Mouse (Mus musculus) liver, adult 10 weeks (tissue): ENCODE data around the gene Ppp4c. TPM values are rescaled to one million over a fixed set of nuclear protein-coding genes. Genes with fewer than 3 reads are reported as not detected.

Source experiments
- polyA plus RNA-seq: library from polyadenylated mRNA; stranded (reverse); fragments of 350-450 nt; fragmentation: Illumina TruSeq; extraction: RNeasy Lipid Tissue Mini Kit (QIAGEN cat#74804); gene quantifications from one replicate; pipeline ENCODE4 v1.2.3, GENCODE M21; 2014; ENCODE audit warnings: low read depth, low replicate concordance

Gene Ppp4c
- polyA plus RNA-seq = 19.8 TPM

GRCm38 (mm10) chr7:126791851-126792720 lies at the start of gene Ppp4c:
Gene Ppp4c, minus strand, starts transcription at chr7:126792496.

GRCm38 (mm10) chr7:126831539-126831938 lies 39.2 kb upstream of the Ppp4c start, which contains the start of gene 4930451I11Rik:
Gene 4930451I11Rik, minus strand, starts transcription at chr7:126831639.

GRCm38 (mm10) chr7:126797411-126798126 lies 5.3 kb upstream of the Ppp4c start, which contains the start of gene Fam57b:
Gene Fam57b, plus strand, starts transcription at chr7:126797668.

GRCm38 (mm10) chr7:126780971-126781635 lies 11.2 kb downstream of the Ppp4c start, which contains the start of gene Tbx6:
Gene Tbx6, plus strand, starts transcription at chr7:126781483.

GRCm38 (mm10) chr7:126776598-126777057 lies 15.7 kb downstream of the Ppp4c start, which contains the start of gene Ypel3:
Gene Ypel3, plus strand, starts transcription at chr7:126776955.

GRCm38 (mm10) chr7:126766201-126766600 lies 26.1 kb downstream of the Ppp4c start, which contains the start of gene Gdpd3:
Gene Gdpd3, plus strand, starts transcription at chr7:126766334.

GRCm38 (mm10) chr7:126759050-126759671 lies 33.1 kb downstream of the Ppp4c start, which contains the start of gene Mapk3:
Gene Mapk3, plus strand, starts transcription at chr7:126759601.

Other genes starting within 250 kb of the Ppp4c start
- gene Eif3c, start 226.1 kb downstream of the Ppp4c start, polyA plus RNA-seq = 71.2 TPM
- 0.24 TPM for gene Apobr, start 207.6 kb downstream of the Ppp4c start, polyA plus RNA-seq
- 1.3 TPM for gene Cln3, start 206.7 kb downstream of the Ppp4c start, polyA plus RNA-seq
- gene Il27, start 197.6 kb downstream of the Ppp4c start, polyA plus RNA-seq = not detected
- gene Nupr1, start 161.6 kb downstream of the Ppp4c start, polyA plus RNA-seq = not detected
- 4.4 TPM for gene Sgf29, start 143.2 kb downstream of the Ppp4c start, polyA plus RNA-seq
- gene Sult1a1, start 116.1 kb downstream of the Ppp4c start, polyA plus RNA-seq = 1,146 TPM
- gene Bola2, start 97.1 kb downstream of the Ppp4c start, polyA plus RNA-seq = not detected
- gene Slx1b, start 96.7 kb downstream of the Ppp4c start, polyA plus RNA-seq = 2.0 TPM
- gene Coro1a, start 84.7 kb downstream of the Ppp4c start, polyA plus RNA-seq = 2.7 TPM
- 5.9 TPM for gene Mapk3, start 32.9 kb downstream of the Ppp4c start, polyA plus RNA-seq
- not detected for gene Gdpd3, start 26.2 kb downstream of the Ppp4c start, polyA plus RNA-seq
- gene Ypel3, start 15.5 kb downstream of the Ppp4c start, polyA plus RNA-seq = 10.0 TPM
- gene Tbx6, start 11.0 kb downstream of the Ppp4c start, polyA plus RNA-seq = not detected
- not detected for gene Fam57b, start 5.2 kb upstream of the Ppp4c start, polyA plus RNA-seq
- not detected for gene 4930451I11Rik, start 39.1 kb upstream of the Ppp4c start, polyA plus RNA-seq
- not detected for gene Doc2a, start 54.9 kb upstream of the Ppp4c start, polyA plus RNA-seq
- gene Hirip3, start 69.5 kb upstream of the Ppp4c start, polyA plus RNA-seq = 3.6 TPM
- 4.8 TPM for gene Ino80e, start 69.9 kb upstream of the Ppp4c start, polyA plus RNA-seq
- 3.4 TPM for gene Taok2, start 92.2 kb upstream of the Ppp4c start, polyA plus RNA-seq
- gene Tmem219, start 130.4 kb upstream of the Ppp4c start, polyA plus RNA-seq = 16.3 TPM
- 1.7 TPM for gene Kctd13, start 136.4 kb upstream of the Ppp4c start, polyA plus RNA-seq
- gene Asphd1, start 157.1 kb upstream of the Ppp4c start, polyA plus RNA-seq = not detected
- gene Sez6l2, start 158.1 kb upstream of the Ppp4c start, polyA plus RNA-seq = not detected
- gene Cdipt, start 183.4 kb upstream of the Ppp4c start, polyA plus RNA-seq = 7.8 TPM
- not detected for gene Cdiptos, start 183.6 kb upstream of the Ppp4c start, polyA plus RNA-seq
- 0.53 TPM for gene Mvp, start 222.1 kb upstream of the Ppp4c start, polyA plus RNA-seq
- 1.3 TPM for gene Pagr1b, start 224.0 kb upstream of the Ppp4c start, polyA plus RNA-seq
- gene Pagr1a, start 224.9 kb upstream of the Ppp4c start, polyA plus RNA-seq = not detected
- gene Gm42742, start 228.6 kb upstream of the Ppp4c start, polyA plus RNA-seq = 0.53 TPM
- gene Prrt2, start 228.7 kb upstream of the Ppp4c start, polyA plus RNA-seq = not detected
- gene Maz, start 234.5 kb upstream of the Ppp4c start, polyA plus RNA-seq = 12.5 TPM
- gene Kif22, start 250.0 kb upstream of the Ppp4c start, polyA plus RNA-seq = not detected